Mouse (Mus musculus) kidney, adult 2 months (tissue): ENCODE results near the gene Hif3a. TPM values are rescaled to one million over a fixed set of nuclear protein-coding genes. Genes with fewer than 3 reads are reported as not detected.
"Not testable (repeated sequence)": the region's sequence is repeated elsewhere in the genome, so short reads cannot be mapped to it uniquely, and the experiment has no call there.

Experiments
- DNase-seq: peaks from one replicate; pipeline ENCODE4 v3.0.0; 2021
- H3K27ac ChIP-seq: fragments of 200-500 bp; 2 replicates; pipeline ENCODE4 v1.5.1; 2012; ENCODE audit warnings: low read depth, low read length, control low read depth, inconsistent platforms; ENCODE audit not compliant: insufficient read depth
- H3K27me3 ChIP-seq: fragments of 200-500 bp; replicated peaks from 2 replicates; pipeline ENCODE4 v1.6.1; 2012; ENCODE audit warnings: mild to moderate bottlenecking, moderate library complexity, low read length, inconsistent platforms; ENCODE audit not compliant: control insufficient read depth, insufficient read depth
- H3K36me3 ChIP-seq: fragments of 200-500 bp; 2 replicates; pipeline ENCODE4 v1.6.1; 2012; ENCODE audit warnings: mild to moderate bottlenecking, moderate library complexity, low read length, inconsistent platforms; ENCODE audit not compliant: control insufficient read depth, insufficient read depth
- H3K4me1 ChIP-seq: fragments of 200-500 bp; 2 replicates; pipeline ENCODE4 v1.6.1; 2011; ENCODE audit warnings: low read length; ENCODE audit not compliant: control insufficient read depth, insufficient read depth
- H3K4me3 ChIP-seq: fragments of 200-500 bp; 2 replicates; pipeline ENCODE4 v1.5.1; 2011; ENCODE audit warnings: mild to moderate bottlenecking, low read depth, low read length, control low read depth; ENCODE audit not compliant: insufficient read depth
- CTCF ChIP-seq: fragments of 200-500 bp; conservative IDR thresholded peaks from 2 replicates; pipeline ENCODE4 v1.5.1; 2011; ENCODE audit warnings: low read depth, mild to moderate bottlenecking, control low read depth, low read length, moderate library complexity, mixed read lengths; ENCODE audit not compliant: insufficient read depth, insufficient read length
- POLR2A ChIP-seq: fragments of 200-500 bp; IDR thresholded peaks from one replicate; pipeline ENCODE4 v1.6.1; 2011; ENCODE audit warnings: low read depth, low read length, control low read depth
- WGBS: fragments of 180-500 bp; shearing (Covaris S2); methylation state at CpG from one replicate; pipeline ENCODE4 v1.1.7; 2018; 5-methylcytosine and 5-hydroxymethylcytosine counted together
- polyA plus RNA-seq: library from polyadenylated mRNA; depleted of rRNA; stranded (reverse); fragments of >200 nt; gene quantifications from 2 replicates; pipeline ENCODE4 v1.2.3, GENCODE M21; 2012

Gene Hif3a
- polyA plus RNA-seq, 1 experiment: 0.95 TPM

- WGBS: 69% methylated on average over 23 of the region's 23 CpGs
Measured at GRCm38 (mm10) chr7:17073904-17074615, 11.8 kb upstream of the Hif3a start, which contains the start of gene Psg16. Gene Psg16 (plus strand): TSS chr7:17074040.

GRCm38 (mm10) chr7:17073513-17073903, 11.3 kb upstream of the Hif3a start:
- 57% methylated on average over 5 of the region's 5 CpGs for WGBS
- Histone ChIP-seq H3K4me3 (no peak overlapping the region), H3K27me3 (no peaks in the 10 kb centered on the region), H3K4me1 (no peaks in the 10 kb centered on the region), H3K27ac (no peak overlapping the region), H3K36me3 (no peaks in the 10 kb centered on the region)
- TF ChIP-seq POLR2A (no peak), CTCF (no peak)
- no peak for DNase-seq

More at GRCm38 (mm10) chr7:17073904-17074615, 11.8 kb upstream of the Hif3a start, which contains the start of gene Psg16:
- peak; percentile 69 for DNase-seq
- Histone ChIP-seq H3K4me1 (no peaks in the 10 kb centered on the region), H3K4me3 (no peak within 1 kb of the TSS), H3K27me3 (no peaks in the 10 kb centered on the region), H3K27ac (no peak within 1 kb of the TSS), H3K36me3 (no peaks in the 10 kb centered on the region)
- TF ChIP-seq POLR2A (no peak), CTCF (peak; percentile 91)

- H3K4me1 ChIP-seq, H3K36me3 ChIP-seq, H3K27ac ChIP-seq, H3K27me3 ChIP-seq, DNase-seq, H3K4me3 ChIP-seq: not testable (repeated sequence)
- WGBS: 59% methylated on average over 5 of the region's 5 CpGs
Measured at GRCm38 (mm10) chr7:17067651-17068050, 5.4 kb upstream of the Hif3a start.

- TF ChIP-seq CTCF (no peak), POLR2A (no peak)
- Histone ChIP-seq H3K4me3 (no peak overlapping the region), H3K27me3 (no peaks in the 10 kb centered on the region), H3K27ac (no peak overlapping the region), H3K36me3 (no peaks in the 10 kb centered on the region), H3K4me1 (peaks cover 13% of the 10 kb centered on the region)
- no peak for DNase-seq
Measured at GRCm38 (mm10) chr7:17067000-17067399, 4.8 kb upstream of the Hif3a start.

GRCm38 (mm10) chr7:17066412-17066811, 4.2 kb upstream of the Hif3a start:
- TF ChIP-seq POLR2A: no peak
- peak; percentile 88 for TF ChIP-seq CTCF
- no peaks in the 10 kb centered on the region for H3K36me3 ChIP-seq
- peaks cover 13% of the 10 kb centered on the region for H3K4me1 ChIP-seq
- no peak overlapping the region for H3K4me3 ChIP-seq
- no peaks in the 10 kb centered on the region for H3K27me3 ChIP-seq
- DNase-seq: peak; percentile 83
- WGBS: 3% methylated on average over 2 of the region's 2 CpGs
- H3K27ac ChIP-seq: no peak overlapping the region

GRCm38 (mm10) chr7:17065620-17066019, 3.4 kb upstream of the Hif3a start:
- whole genome bisulfite sequencing: 84% methylated on average over 9 of the region's 9 CpGs
- no peaks in the 10 kb centered on the region for H3K27me3 ChIP-seq
- no peak overlapping the region for H3K4me3 ChIP-seq
- H3K36me3 ChIP-seq: no peaks in the 10 kb centered on the region
- H3K27ac ChIP-seq: no peak overlapping the region
- peaks cover 13% of the 10 kb centered on the region for H3K4me1 ChIP-seq
- DNase-seq: no peak
- TF ChIP-seq POLR2A (no peak), CTCF (no peak)

- DNase-seq: peak; percentile 52
- Histone ChIP-seq H3K27me3 (no peaks in the 10 kb centered on the region), H3K36me3 (no peaks in the 10 kb centered on the region), H3K27ac (no peak overlapping the region), H3K4me3 (peak overlapping the region; percentile 11; the same call in 1 of the 2 replicates), H3K4me1 (peaks cover 36% of the 10 kb centered on the region)
- WGBS: 10% methylated on average over 11 of the region's 11 CpGs
- TF ChIP-seq POLR2A: no peak
- TF ChIP-seq CTCF: no peak
Measured at GRCm38 (mm10) chr7:17062845-17063244, 618 bp upstream of the Hif3a start.
